Mouse (Mus musculus): ENCODE results near the gene Rcan1. TPM values are rescaled to one million over a fixed set of nuclear protein-coding genes. Genes with fewer than 3 reads are reported as not detected.

The Rcan1 gene
- polyA plus RNA-seq, 1 experiment from 2014 or later = 48.2 TPM

GRCm38 (mm10) chr16:92435431-92435985, 35.2 kb downstream of the Rcan1 start:
- no peak overlapping the region for H3K4me3 ChIP-seq (ENCODE audit: low read depth, low read length)
- H3K27me3 ChIP-seq (ENCODE audit: control insufficient read depth, insufficient read depth, low read length) = no peaks in the 10 kb centered on the region
- no peak for ATAC-seq (ENCODE audit: insufficient read depth, low FRiP score, low TSS enrichment)
- H3K27ac ChIP-seq (ENCODE audit: low read depth, low read length) = no peak overlapping the region
- H3K4me1 ChIP-seq (ENCODE audit: control insufficient read depth, insufficient read depth, low read length) = no peaks in the 10 kb centered on the region
- H3K9ac ChIP-seq (ENCODE audit: low read length) = no peak overlapping the region
- 90% methylated on average over 18 of the region's 18 CpGs for WGBS
- H3K4me2 ChIP-seq (ENCODE audit: low read depth) = no peak overlapping the region
- H3K9me3 ChIP-seq (ENCODE audit: control insufficient read depth, low read length) = no peaks in the 10 kb centered on the region
- H3K36me3 ChIP-seq (ENCODE audit: control insufficient read depth, insufficient read depth, low read length) = peaks cover 2% of the 10 kb centered on the region; the same call in 1 of the 2 replicates
- no peak for DNase-seq (ENCODE audit: low spot score)

- Histone ChIP-seq H3K4me1 (ENCODE audit: control insufficient read depth, insufficient read depth, low read length) (no peaks in the 10 kb centered on the region), H3K9ac (ENCODE audit: low read length) (no peak overlapping the region), H3K36me3 (ENCODE audit: control insufficient read depth, insufficient read depth, low read length) (peaks cover 2% of the 10 kb centered on the region; the same call in 1 of the 2 replicates), H3K27me3 (ENCODE audit: control insufficient read depth, insufficient read depth, low read length) (no peaks in the 10 kb centered on the region), H3K4me2 (ENCODE audit: low read depth) (no peak overlapping the region), H3K27ac (ENCODE audit: low read depth, low read length) (no peak overlapping the region), H3K4me3 (ENCODE audit: low read depth, low read length) (no peak overlapping the region), H3K9me3 (ENCODE audit: control insufficient read depth, low read length) (no peaks in the 10 kb centered on the region)
- ATAC-seq (ENCODE audit: insufficient read depth, low FRiP score, low TSS enrichment) (no peak), DNase-seq (ENCODE audit: low spot score) (no peak)
- 89% methylated on average over 3 of the region's 3 CpGs for WGBS
These were observed 37.5 kb downstream of the Rcan1 start for GRCm38 (mm10) chr16:92433176-92433575.

GRCm38 (mm10) chr16:92430731-92431130, 39.9 kb downstream of the Rcan1 start:
- no peak overlapping the region for H3K27ac ChIP-seq (ENCODE audit: low read depth, low read length)
- peaks cover 5% of the 10 kb centered on the region; the same call in 1 of the 2 replicates for H3K4me1 ChIP-seq (ENCODE audit: control insufficient read depth, insufficient read depth, low read length)
- no peak overlapping the region for H3K4me3 ChIP-seq (ENCODE audit: low read depth, low read length)
- no peaks in the 10 kb centered on the region for H3K27me3 ChIP-seq (ENCODE audit: control insufficient read depth, insufficient read depth, low read length)
- ATAC-seq (ENCODE audit: insufficient read depth, low FRiP score, low TSS enrichment) = no peak
- H3K9me3 ChIP-seq (ENCODE audit: control insufficient read depth, low read length) = no peaks in the 10 kb centered on the region
- no peak for DNase-seq (ENCODE audit: low spot score)
- WGBS = 94% methylated on average over 8 of the region's 8 CpGs
- H3K36me3 ChIP-seq (ENCODE audit: control insufficient read depth, insufficient read depth, low read length) = peaks cover 2% of the 10 kb centered on the region; the same call in 1 of the 2 replicates
- no peak overlapping the region for H3K4me2 ChIP-seq (ENCODE audit: low read depth)
- no peak overlapping the region for H3K9ac ChIP-seq (ENCODE audit: low read length)

- Histone ChIP-seq H3K4me3 (ENCODE audit: low read depth, low read length) (no peak overlapping the region), H3K4me2 (ENCODE audit: low read depth) (no peak overlapping the region), H3K9ac (ENCODE audit: low read length) (no peak overlapping the region), H3K36me3 (ENCODE audit: control insufficient read depth, insufficient read depth, low read length) (no peaks in the 10 kb centered on the region), H3K4me1 (ENCODE audit: control insufficient read depth, insufficient read depth, low read length) (peaks cover 5% of the 10 kb centered on the region; the same call in 1 of the 2 replicates), H3K27ac (ENCODE audit: low read depth, low read length) (no peak overlapping the region), H3K9me3 (ENCODE audit: control insufficient read depth, low read length) (no peaks in the 10 kb centered on the region), H3K27me3 (ENCODE audit: control insufficient read depth, insufficient read depth, low read length) (no peaks in the 10 kb centered on the region)
- ATAC-seq (ENCODE audit: insufficient read depth, low FRiP score, low TSS enrichment) = no peak
- 75% methylated on average over 19 of the region's 19 CpGs for WGBS
- no peak for DNase-seq (ENCODE audit: low spot score)
These were observed 42.3 kb downstream of the Rcan1 start for GRCm38 (mm10) chr16:92428197-92428950.

GRCm38 (mm10) chr16:92426708-92427107, 44.0 kb downstream of the Rcan1 start:
- Histone ChIP-seq H3K4me1 (ENCODE audit: control insufficient read depth, insufficient read depth, low read length) (peaks cover 5% of the 10 kb centered on the region; the same call in 1 of the 2 replicates), H3K27ac (ENCODE audit: low read depth, low read length) (no peak overlapping the region), H3K36me3 (ENCODE audit: control insufficient read depth, insufficient read depth, low read length) (no peaks in the 10 kb centered on the region; the same call in 1 of the 2 replicates), H3K4me3 (ENCODE audit: low read depth, low read length) (no peak overlapping the region), H3K4me2 (ENCODE audit: low read depth) (no peak overlapping the region), H3K9me3 (ENCODE audit: control insufficient read depth, low read length) (no peaks in the 10 kb centered on the region), H3K9ac (ENCODE audit: low read length) (no peak overlapping the region), H3K27me3 (ENCODE audit: control insufficient read depth, insufficient read depth, low read length) (no peaks in the 10 kb centered on the region)
- ATAC-seq (ENCODE audit: insufficient read depth, low FRiP score, low TSS enrichment) (no peak), DNase-seq (ENCODE audit: low spot score) (no peak)
- 47% methylated on average over 6 of the region's 6 CpGs for WGBS

- DNase-seq (ENCODE audit: low spot score) (no peak), ATAC-seq (ENCODE audit: insufficient read depth, low FRiP score, low TSS enrichment) (no peak)
- peaks cover 5% of the 10 kb centered on the region; the same call in 1 of the 2 replicates for H3K4me1 ChIP-seq (ENCODE audit: control insufficient read depth, insufficient read depth, low read length)
- no peaks in the 10 kb centered on the region for H3K27me3 ChIP-seq (ENCODE audit: control insufficient read depth, insufficient read depth, low read length)
- no peaks in the 10 kb centered on the region for H3K9me3 ChIP-seq (ENCODE audit: control insufficient read depth, low read length)
- H3K9ac ChIP-seq (ENCODE audit: low read length) = no peak overlapping the region
- H3K4me3 ChIP-seq (ENCODE audit: low read depth, low read length) = no peak overlapping the region
- no peaks in the 10 kb centered on the region; the same call in 1 of the 2 replicates for H3K36me3 ChIP-seq (ENCODE audit: control insufficient read depth, insufficient read depth, low read length)
- 73% methylated on average over 11 of the region's 11 CpGs for WGBS
- H3K27ac ChIP-seq (ENCODE audit: low read depth, low read length) = no peak overlapping the region
- no peak overlapping the region for H3K4me2 ChIP-seq (ENCODE audit: low read depth)
These were observed 44.8 kb downstream of the Rcan1 start for GRCm38 (mm10) chr16:92425875-92426274.

DNA sequence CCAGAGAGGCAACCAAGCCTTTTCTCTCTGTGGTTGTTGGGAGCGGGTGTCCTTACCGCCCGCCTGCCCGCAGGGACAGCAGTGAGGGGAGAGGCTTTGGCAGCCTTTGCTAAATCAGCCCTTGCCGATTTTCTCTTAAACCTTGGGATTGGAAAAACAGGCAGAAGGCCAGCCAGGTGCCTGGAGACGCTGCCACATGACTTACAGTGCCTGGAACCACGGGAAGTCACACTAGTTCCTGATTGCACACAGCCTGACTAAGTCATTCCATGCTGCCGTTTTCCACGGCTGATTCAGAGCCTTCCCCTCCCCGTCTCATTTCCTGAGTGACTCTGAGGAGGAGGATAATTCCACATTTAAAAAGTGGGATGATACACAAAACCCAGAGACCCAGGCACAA, 47.3 kb downstream of the Rcan1 start:
- Histone ChIP-seq H3K36me3 (ENCODE audit: control insufficient read depth, insufficient read depth, low read length) (no peaks in the 10 kb centered on the region; the same call in 1 of the 2 replicates), H3K9me3 (ENCODE audit: control insufficient read depth, low read length) (no peaks in the 10 kb centered on the region), H3K4me3 (ENCODE audit: low read depth, low read length) (no peak overlapping the region), H3K4me1 (ENCODE audit: control insufficient read depth, insufficient read depth, low read length) (peaks cover 5% of the 10 kb centered on the region; the same call in 1 of the 2 replicates), H3K27ac (ENCODE audit: low read depth, low read length) (no peak overlapping the region), H3K27me3 (ENCODE audit: control insufficient read depth, insufficient read depth, low read length) (no peaks in the 10 kb centered on the region), H3K4me2 (ENCODE audit: low read depth) (no peak overlapping the region), H3K9ac (ENCODE audit: low read length) (no peak overlapping the region)
- ATAC-seq (ENCODE audit: insufficient read depth, low FRiP score, low TSS enrichment) (no peak), DNase-seq (ENCODE audit: low spot score) (no peak)
- WGBS = 53% methylated on average over 10 of the region's 10 CpGs

DNA sequence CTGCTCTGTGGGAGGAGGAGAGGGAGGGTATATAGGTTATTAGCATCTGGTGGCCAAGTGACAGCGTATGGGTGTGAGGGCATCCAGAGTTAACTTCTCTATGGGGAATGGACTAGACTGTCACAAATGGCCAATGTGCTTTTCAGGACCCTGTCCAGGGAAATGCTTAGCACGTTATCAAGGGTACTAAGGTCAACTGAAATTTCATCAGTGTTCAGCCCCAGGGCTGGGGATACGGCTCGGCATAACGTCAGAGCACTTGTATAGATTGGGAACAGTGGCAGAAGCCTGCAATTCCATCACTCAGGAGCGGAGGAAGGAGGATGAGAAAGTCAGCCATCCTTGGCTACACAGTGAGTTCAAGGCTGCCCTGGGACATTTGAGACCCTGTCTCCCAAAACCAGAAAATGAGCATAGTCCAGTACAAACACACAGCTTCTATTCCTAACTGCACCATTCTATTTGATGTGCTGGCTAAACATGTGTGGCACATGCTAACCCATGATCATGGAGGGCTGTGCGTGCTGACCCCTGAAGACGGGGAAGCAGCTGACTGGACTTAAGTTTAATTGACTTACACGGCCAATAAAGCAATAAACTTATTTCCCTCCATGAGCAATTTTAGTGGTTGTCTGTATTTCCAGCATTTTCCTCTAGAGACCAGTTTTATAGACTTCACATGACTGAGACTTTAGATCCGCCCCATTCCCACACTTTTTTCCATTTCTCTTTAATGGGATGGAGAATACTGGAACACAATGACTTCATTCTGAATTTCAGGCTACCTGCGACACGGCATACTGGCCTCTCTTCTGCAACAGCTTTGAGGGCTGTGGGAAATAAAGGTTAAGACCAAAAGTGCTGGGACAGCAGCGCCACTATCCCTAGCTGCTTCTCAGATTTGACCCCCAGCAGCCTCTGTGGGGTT, 48.0 kb downstream of the Rcan1 start:
- Histone ChIP-seq H3K27ac (ENCODE audit: low read depth, low read length) (no peak overlapping the region), H3K36me3 (ENCODE audit: control insufficient read depth, insufficient read depth, low read length) (no peaks in the 10 kb centered on the region; the same call in 1 of the 2 replicates), H3K9ac (ENCODE audit: low read length) (no peak overlapping the region), H3K4me3 (ENCODE audit: low read depth, low read length) (no peak overlapping the region), H3K27me3 (ENCODE audit: control insufficient read depth, insufficient read depth, low read length) (no peaks in the 10 kb centered on the region), H3K4me2 (ENCODE audit: low read depth) (no peak overlapping the region), H3K4me1 (ENCODE audit: control insufficient read depth, insufficient read depth, low read length) (peaks cover 5% of the 10 kb centered on the region; the same call in 1 of the 2 replicates), H3K9me3 (ENCODE audit: control insufficient read depth, low read length) (no peaks in the 10 kb centered on the region)
- DNase-seq (ENCODE audit: low spot score) (no peak), ATAC-seq (ENCODE audit: insufficient read depth, low FRiP score, low TSS enrichment) (no peak)
- WGBS = 76% methylated on average over 13 of the region's 13 CpGs
